Mouse (Mus musculus): ENCODE results near the gene Hoxa11.
A peak's percentile ranks its signal among the peaks of the same experiment; 100 is the strongest.

Gene Hoxa11

DNA sequence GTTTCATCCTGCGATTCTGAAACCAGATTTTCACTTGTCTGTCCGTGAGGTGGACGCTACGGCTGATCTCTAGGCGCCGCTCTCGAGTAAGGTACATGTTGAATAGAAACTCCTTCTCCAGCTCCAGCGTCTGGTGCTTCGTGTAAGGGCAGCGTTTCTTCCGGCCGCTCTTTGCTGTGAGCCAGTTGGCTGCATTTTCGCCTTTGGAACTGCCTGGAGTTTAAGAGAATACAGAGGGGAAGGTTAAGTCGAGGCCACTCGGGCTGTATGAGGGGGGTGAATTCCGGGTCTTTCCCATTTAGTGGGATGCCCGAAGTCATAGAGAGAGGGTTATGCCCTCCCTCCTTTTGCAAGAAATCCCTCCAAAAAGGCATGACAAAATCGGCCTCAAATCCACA lies 13.0 kb downstream of the Hoxa11 start:
- no peak for DNase-seq

DNA sequence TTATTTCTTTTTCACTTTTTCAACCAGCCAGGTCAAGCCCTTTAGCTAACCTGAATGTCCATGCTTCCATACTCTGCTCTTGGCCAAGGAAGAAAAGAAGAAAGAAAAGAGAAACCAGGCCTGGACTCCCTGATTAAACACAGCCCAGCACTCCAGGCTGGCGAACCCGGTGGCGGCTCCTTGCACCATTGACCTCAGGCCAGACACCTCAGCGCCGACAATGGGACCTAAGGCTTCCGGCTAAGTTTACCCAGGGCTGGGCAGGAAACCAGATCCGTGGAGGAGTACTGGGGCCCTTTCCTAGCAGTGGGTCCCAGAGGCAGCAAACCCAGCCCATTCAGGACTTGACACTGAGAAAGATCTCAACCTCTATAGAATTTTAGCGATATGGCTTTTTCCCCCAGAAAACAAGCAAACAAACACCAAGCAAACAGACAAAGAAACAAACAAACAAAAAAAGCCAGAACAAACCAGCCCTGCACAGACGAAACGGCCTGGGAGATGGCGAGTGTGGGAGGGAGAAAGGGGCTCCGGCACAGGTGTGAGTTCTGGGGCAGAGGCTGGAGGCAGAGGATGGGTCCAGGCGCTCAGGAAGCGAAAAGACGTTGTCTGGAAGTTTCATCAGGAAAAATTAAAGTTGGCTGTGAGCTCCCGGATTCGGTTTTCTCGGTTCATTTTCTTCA lies 13.6 kb downstream of the Hoxa11 start:
- no peak for DNase-seq

DNA sequence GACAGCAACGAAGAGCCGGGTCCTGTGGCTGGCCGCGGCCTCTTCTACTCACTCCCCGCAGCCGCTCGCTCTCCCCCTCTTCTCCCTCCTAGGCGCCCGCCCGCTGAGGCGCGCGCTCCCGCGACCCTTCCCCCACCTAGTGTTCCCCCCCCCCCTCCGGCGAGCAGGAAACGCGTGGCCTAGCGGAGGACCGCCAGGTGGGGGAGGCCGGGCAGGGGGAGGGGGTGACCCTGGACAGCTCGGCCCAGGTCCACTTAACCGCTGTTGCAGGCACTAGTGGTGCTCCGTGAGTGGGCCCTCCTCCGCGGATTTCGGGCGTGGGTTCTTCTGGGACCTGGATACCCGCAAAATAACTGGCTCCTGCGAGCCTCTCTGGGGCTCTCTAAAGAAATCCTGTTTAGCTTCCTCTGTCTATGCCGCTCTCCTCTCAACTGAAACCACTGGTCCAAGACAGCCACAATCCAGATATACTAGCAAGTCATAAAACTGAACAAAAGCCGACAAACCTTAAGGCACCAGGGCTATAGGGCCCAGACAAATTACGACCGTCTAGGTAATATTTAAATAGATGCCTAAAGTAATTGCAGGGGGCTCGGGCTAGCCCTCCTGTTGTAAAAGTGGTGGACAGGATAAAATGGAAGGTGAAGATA lies 15.0 kb downstream of the Hoxa11 start, which contains the start of gene Hoxa9:
TSS of gene Hoxa9 (minus strand) at position 574 of the 650 bp plus-strand sequence.
- DNase-seq: no peak

DNA sequence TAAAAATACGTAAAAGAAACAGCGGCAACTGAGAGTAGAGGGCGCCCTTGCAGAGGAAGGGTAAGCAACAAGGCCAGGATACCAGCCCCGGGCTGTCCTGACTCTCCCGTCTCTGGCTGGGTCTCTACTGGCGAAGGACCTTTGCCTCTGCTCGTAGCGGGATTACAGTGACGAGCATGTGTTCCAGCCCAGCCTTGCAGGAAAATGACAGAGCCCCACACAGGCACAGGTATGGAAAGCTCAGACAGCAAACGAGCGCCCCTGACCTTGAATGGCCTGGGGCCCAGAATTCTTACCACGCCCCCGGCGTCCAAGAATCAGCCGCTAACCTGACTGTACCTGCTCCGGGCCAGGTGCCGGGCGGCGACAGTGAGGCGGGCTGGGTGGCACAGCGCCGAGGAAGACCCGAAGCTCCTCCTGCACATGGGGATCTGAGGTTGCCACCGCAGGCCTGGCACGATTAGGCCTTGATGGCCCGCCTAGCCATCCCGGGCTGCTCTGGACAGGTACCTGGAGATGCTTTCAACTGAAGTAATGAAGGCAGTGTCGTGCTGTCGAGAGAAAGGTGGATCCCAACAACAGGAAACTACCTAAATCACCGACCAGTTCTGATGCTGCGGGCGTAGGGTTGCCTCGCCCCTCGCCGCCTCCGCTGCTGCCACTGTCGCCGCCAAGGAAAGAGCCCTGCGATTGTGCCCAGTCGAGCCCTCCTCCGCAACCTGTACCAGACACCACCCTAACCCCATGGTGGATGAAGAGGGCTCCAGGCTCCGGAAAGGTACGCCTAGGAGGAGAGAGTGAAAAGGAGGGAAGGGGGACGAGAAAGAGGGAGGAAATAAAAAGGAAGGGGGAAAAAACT lies 15.8 kb downstream of the Hoxa11 start:
- DNase-seq: no peak

DNA sequence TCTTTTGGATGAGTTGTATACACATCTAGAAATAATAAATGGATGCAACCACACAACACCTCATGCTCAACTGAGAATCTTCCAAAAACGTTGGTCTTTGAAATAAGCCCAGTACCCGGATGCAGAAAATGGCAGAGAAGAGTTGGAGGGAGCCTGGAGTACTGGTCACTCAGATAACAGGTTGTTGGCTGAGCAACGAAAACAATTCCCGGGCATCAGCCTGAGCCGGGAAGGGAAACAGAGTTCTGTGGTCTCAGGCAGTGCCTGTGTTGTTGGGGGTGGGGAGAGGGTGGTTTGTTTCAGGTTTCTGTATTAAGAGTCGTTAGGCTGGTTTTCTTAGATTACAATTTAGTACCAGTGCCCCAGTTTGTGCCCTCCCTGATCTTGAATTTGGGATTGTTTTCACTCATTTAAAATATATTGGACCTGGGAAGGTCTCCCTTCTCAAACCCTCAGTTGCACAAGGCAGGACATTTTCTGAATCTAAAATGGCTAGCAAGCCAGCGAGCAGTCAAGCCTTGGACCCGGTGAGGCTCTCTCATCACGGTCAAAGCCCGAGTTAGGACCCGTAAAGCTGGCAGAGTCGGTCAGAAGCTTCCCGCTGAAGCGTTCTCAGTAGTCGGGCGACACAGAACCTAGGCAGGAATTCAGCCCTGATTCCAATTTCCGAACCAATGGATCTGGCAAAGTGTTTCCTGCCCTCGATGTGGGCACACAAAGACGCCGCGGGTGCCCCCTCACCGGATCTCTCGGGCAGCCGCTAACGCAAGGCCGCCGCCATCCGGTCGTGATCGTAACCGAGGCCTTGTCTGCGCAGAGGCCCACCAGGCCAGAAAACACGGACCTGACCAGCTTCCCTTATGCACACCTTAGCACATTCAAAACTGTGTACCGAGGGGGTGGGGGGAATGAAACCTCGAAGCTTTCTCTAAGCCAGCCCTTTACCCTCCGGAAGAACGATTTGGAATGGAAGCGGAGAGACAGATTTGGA lies 16.8 kb downstream of the Hoxa11 start:
- DNase-seq: no peak

DNA sequence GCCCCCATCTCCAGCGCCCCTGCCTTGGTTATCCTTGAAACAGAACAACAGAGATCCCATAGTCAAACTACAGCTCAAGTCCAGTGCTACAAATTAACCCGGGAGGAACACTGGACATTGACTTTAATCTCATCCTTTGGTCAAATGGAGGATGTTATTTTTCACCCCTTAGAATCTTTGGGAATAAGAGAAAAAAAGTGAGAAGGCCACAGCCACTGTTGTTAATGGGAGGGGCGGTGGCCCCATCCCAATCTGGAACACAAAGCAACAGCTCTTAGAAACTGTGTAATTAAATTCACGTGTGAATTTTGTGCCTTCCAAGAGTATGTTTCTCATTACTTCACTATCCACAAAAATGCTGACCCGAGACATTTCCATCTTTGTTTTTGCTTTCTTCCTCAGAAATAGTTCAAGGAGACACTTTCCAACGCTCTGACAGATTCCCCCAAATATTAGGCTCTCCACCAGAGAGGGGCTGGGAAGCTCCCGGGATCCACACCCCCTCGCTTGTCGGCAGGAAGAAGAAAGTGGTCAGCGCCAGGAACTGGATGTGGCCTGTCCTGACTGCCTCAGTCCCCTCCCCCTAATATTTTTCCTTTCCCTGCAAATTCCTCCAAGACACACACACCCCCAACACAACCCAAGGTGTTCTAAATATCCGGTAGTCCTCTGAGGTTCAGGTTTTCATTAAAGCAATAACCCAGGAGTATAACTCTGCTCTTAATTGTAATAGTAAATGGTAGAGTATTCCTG lies 18.0 kb downstream of the Hoxa11 start:
- DNase-seq: no peak

DNA sequence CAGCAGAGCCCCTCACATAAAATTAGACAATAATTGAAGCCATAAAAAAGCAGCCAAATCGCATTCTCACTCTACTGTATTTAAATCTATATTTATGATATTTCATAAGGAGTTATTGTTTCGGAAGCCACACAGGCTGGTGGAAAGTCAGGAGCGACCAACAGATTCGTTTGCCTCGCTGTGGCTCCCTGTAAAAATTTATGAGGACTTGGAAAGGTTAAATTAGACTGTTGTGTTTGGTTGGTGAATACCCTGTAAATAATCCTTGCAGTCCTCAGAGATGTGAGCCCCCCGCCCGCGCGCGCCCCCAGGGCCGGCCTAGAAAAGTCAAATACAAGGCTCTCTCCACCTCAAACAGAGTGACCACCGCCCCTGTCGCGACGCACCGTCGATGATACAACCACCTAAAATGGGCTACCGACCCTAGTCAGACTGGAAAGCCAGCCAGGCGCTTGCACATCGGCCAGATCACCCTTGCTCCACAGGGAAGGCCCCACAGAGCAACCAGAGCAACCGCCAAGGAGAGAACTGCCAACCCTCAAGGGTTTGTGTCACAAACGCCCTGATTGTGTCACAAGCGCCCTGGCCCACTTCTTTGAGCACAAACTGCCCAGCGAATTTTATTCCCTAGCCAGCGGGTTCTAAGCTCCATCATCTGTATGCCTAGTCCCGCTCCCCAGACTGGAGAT lies 18.9 kb downstream of the Hoxa11 start:
- DNase-seq: no peak

DNA sequence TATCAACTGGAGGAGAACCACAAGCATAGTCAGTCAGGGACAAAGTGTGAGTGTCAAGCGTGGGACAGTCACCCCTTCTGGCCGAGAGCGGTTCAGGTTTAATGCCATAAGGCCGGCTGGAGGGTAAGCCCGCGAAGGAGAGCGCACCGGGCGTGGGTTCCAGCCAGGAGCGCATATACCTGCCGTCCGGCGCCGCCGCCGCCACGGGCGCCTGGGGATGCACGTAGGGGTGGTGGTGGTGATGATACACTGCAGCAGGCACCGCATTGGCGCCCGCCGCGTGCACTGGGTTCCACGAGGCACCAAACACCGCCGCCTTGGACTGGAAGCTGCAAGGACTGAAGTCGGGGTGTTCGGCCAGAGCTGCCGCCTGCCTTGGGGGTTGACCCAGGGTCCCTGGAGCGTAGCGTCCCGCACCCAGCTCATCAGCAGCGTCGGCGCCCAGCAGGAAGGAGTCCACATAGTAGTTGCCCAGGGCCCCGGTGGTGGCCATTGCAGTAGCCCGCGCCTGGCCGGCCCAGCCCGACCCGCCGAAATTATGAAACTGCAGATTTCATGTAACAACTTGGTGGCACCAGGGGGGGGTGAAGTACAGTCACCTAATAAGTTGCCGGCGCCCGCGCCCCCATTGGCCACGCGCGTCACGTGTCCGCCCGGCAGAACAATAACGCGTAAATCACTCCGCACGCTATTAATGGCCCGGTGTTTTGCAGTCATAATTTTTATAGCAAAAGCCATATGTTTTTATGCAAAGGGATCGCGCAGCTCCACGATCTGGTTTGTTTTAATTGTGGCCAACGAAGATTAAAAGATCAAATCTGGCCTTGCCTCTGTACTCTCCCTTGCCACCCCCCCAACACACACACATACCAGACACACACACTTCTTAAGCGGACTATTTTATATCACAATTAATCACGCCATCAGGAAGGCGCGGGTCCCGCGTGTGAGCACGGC lies 19.7 kb downstream of the Hoxa11 start:
- DNase-seq: no peak

DNA sequence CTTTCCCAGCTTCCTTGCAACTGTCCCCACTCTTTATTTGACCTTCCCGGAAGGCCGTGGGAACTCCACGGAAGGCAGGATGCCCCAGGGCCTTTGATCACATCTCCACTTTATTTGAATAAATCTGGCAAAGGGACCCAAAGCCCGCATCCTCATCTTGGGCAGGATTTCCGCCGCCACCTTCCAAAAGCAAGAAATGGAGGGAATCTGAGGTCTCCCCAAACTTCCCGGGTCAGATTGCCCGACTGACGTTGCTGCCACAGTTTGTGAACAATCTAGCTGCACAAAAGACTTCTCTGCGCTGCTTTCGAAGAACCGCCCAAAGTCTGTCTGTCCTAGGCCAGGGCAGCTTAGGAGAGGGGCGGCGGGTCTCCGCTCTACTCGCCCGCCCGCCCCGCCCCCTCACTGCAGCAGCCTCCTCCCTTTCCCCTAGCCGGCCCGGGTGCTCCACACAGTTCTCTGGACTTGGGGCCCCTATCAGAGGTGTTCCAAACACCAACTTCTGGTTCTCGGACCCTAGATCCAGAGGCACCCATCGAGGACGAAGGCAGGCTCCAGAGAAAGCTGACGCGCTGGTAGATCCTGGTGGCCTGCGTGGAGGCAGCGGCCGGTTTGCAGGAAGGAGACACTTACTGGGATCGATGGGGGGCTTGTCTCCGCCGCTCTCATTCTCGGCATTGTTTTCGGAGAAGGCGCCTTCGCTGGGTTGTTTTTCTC lies 20.6 kb downstream of the Hoxa11 start:
- DNase-seq: no peak

DNA sequence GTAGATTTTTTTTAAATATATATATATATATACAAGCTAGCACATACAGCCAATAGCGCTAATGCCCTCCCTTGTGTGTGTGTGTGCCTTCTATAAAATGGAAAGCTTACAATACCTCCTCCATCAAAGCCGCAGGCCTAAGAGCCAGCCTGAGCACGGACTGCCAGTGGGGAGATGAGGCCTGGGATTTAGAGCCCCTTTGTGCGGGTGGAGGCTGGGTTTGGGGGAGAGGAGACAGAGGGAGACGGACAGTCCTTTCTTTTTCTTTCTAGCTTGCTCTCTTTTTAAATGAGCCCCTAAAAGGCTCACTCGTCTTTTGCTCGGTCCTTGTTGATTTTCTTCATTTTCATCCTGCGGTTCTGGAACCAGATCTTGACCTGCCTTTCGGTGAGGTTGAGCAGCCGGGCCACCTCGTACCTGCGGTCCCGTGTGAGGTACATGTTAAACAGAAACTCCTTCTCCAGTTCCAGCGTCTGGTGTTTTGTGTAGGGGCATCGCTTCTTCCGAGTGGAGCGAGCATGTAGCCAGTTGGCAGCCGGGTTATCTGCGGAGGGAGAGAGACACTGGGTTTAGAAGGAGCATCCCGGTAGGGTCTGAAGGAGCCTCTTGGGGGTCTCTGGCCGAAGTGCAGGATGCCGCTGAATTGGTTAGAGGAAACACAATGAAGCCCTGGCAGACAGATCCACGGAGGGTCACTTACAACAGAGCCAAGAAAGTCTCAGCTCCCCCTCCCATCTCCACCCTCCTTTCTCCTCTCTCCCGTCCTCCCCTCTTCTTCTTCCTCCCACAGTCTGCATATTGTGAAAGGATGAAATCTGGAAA lies 21.5 kb downstream of the Hoxa11 start:
- no peak for DNase-seq

DNA sequence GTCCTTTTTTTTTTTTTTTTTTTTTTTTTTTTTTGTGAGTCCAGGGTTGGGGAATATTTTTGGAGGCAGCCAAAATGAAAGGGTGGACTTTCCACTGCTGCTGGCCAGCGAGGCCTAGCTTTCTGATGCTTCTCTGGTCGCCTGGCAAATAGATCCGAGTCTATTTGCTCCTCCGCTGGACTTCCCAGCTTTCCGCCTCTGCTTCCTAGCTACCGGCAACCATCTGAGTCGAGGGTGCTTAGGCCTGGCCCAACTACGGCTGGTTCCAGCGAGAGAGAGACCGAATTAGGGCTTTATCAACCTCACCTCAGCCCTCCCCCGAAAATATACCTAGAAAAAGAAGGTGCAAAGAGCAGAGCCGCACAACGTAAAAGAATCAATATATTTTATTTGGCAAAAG lies 22.9 kb downstream of the Hoxa11 start:
- DNase-seq: no peak

DNA sequence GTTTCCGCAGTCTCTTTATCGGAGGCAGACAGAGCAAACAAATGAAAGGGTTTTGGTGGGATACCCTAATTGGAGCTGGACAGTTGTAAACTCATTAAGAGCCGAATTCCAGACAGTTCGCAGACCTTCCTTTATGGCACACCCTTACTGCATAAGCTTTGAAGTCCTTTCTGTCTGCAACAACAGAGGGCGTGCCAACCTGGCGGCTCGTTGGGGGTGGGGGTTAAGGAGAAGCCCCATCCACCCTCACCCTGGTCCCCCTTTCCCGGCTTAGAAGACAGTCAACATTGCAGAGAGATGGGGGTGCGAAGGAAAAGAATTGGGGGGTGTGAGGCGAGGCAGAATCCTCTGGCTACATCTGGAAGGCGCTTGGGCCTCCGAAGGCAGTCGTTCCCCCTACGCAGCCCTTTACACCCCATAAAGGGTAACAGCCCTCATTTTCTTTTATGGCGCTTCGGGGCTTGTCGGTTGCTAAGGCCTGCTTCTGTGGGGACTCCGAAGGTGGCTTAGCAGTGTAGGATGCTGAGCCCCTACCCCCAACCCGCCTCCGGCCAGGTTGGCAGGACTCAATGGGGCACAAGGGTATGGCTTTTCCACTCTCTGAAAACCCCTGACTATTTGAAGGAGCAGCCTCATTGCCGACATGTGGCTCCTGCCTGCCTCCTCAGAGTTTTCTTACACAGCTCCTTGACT lies 23.5 kb downstream of the Hoxa11 start:
- no peak for DNase-seq

DNA sequence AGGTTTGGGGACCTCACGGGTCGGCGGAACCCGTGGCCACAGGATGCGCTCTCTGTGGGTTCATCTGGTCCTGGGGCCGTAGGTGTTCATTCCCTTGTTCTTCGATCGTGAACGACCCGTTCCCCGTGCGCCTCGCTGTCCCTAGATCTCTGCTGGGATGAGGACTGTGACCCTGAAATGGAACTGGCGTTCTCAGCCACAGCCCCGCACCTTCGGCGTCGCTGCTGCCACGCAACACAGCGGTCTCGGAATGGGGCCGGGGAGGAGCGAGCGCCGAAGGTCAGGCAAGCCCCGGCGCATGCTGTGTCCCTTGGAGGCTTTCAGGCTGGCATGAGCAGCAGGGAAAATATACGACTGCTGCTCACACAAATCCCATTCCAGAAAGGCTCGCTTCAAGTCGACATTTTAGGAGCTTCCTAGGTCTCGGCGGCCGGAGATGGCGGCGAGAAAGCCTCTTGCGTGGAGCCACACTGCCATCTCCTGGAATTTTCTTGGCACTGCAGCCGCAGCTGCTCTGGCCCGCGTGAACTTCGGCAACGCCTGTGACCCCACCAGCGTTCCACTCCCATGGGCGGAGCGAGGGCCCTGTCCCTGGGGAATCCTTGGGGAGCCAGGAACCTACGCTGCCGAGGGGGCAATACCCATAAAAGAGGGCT lies 24.1 kb downstream of the Hoxa11 start, which contains the start of gene Hoxa7:
TSS of gene Hoxa7 (minus strand) at position 518 of the 656 bp plus-strand sequence.
- DNase-seq: peak; percentile 89 to 90

DNA sequence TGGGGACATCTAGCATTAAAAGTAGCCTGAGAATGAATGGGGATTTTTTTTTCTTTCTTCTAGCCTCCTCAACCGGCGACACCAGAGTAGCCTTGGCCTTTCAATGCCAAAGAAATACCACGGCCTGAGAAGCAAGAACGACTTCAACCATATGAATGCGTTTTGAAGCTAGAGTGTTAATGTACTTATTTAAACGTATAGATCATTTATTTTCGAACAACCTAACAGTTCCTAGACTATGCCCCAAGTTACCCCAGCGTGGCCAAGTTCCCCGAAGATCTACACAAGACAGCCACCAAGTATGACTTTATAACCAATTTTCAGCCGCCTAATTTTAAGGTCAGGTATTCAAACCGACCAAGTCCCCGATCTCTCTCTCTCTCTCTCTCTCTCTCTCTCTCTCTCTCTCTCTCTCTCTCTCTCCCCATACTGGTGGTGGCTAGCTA lies 24.7 kb downstream of the Hoxa11 start:
- DNase-seq: no peak

DNA sequence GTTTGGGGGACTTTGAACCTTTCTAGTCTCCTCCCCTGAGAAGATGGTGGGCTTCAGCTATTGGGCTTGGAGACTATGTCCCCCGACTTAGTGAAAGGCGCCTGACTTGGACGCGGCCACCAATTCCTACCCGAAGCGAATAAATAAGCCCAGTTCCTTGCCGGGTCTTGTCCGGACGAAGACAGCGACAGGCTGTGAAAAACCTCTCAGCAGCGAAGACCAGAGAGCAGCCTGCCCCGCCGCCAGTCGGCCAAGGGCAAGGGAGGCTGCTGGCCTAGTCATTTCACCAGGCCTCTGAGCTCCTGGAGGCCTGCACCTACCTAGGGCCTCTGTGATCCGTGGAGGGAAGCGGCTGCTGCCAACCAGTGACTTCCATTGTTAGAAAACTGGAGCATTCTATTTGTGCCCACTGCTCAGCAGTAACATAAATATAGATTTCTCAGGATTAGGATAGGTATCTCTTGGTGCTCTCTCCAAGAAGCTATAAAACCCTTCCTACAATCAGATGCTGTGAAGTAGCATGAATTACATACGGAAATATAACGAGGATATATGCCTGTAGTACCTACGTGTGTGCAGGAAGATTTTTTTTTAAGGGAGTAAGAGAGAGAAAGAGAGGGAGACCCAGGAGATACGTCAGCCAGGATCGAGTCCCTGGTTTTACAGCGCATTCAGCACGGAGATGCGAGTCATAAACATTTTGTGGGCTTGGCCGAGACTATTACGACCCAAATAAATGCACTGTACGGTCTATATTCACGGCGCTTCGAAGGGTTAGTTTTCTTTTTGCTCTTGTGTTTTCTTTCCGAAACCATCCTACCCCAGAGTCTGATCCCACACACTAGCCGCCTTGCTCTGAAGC lies 25.4 kb downstream of the Hoxa11 start:
- DNase-seq: no peak

Measured in cerebellum, postnatal 25 days (tissue).